Mouse (Mus musculus) urinary bladder, postnatal 0 days (tissue): ENCODE data around the gene Gnptg. TPM values are rescaled to one million over a fixed set of nuclear protein-coding genes. Genes with fewer than 3 reads are reported as not detected.

Source experiments
- microRNA-seq: library from miRNA; unstranded; fragments of <30 nt; microRNA quantifications from one replicate; pipeline ENCODE4, GENCODE M21; 2016
- polyA plus RNA-seq: library from polyadenylated mRNA; unstranded; fragments of >200 nt; fragmentation: Nextera tagmentation; extraction: Ambion mirVana; gene quantifications from 2 replicates; pipeline ENCODE4 v1.2.1, GENCODE M21; 2015

Gnptg gene
- polyA plus RNA-seq: 24.6 and 31.8 TPM in 2 replicates

DNA sequence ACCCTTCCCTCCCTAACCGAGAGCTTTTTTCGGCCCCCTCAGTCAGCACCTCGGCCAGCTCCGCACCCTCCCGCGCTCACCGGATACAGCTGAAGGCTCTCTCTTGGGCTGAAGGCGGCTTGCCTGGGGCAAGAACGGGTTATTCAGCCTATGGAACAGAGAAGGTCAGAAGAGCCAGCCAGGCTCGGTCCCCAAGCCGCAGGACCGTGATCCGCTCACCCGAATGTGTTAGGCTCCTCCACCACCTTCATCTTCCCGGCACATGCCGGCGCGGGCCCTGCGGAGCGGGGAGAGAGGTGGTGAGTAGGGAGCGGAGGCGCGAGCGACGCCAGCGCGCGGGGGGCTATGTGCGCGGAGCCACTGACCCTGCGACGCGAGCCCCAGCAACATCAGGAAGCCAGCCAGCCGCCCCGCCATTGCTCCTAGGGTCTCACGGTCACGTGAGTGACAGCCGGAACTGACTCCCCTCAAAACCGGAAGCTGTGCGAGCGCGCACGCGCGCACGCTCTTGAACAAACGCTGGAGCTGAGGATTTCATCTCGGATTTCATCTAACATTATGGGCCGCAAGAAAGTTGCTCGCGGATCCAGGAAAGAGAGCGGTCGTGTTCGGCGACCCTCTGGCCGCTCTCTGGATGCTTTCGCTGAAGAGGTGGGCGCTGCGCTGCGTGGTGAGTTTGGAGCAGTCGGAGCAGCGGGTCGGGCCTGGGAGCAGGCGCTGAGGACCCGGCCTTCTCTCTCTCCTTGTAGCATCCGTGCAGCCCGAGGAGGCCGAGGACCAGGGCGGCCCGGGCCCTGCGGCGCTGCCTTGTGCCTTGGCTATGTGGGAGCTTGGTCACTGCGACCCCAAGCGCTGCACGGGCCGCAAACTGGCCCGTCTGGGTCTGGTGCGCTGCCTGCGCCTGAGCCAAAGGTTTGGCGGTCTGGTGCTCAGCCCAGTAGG lies at the start of gene Gnptg, which contains the start of gene Tsr3:
Gene Gnptg (minus strand): TSS at position 430 of the 942 bp plus-strand sequence.
Gene Tsr3 (plus strand): TSS at position 476 of the 942 bp plus-strand sequence.

DNA sequence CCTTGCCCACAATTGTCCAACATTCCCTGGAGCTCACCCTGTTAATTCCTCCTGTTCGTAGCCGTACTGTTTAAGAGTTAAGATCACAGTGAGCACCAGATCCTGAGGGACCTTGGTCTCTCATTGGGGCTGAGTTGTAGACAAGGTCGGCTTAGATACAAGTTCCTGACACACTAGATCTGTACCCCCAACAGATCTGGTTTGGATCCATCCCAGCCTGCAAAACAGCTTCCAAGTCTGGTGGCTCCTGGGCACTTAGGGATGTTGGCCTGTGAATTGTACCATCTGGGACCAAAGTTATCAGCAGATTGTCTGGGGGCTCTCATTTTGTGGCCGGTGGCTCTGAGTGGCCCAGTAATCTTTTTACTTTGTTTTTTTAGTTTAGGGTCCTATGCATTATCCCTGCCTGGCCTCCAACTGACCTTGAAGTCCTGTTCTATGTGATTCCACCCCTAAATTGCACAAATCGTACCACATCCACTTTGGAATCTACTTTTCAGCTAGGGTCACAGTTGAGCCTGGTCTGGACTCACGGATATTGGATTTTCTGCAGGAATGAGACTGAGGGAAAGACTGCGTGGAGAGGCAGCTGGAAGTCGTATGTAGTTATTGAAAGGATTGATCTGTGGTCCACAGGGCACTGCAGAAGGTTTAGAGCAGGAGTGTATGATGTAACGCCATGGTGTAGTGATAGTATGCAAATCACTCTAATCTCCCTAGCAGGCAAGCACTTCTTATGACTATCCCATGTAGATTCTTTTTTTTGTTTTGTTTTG lies 34.8 kb upstream of the Gnptg start, which contains the start of gene Ube2i:
Gene Ube2i (minus strand): TSS at position 52 of the 776 bp plus-strand sequence.

DNA sequence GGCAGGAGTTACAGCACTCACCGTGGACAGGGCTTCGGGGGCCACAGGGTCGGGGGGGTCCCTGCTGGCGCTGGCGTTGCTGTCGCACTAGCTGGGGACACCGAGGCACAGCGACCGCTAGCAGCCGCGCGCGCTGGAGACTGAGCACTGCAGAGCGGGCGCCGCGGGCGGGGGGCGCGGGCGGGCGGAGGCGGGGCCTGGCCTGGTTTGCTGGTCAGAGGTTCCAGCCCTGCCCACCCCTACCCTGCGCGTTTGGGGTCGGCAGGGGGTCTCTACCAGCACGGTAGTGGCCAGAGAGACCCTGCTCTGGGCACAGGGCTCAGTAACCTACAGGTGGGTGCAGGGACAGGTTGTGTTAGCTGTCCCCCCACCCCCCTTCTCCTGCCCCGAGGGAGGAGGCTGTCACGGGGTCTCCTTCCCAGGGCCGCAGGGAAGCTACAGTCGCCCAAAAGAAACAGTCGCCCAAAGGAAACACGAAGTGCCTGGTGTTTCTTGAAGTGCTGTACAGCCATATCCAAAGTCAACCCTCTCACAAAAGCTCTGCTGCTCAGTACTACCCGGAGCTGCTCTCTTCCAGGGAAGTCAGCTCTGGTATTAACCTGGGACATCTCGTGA lies 16.3 kb upstream of the Gnptg start, which contains the start of gene Baiap3:
Gene Baiap3 (minus strand): TSS at position 225 of the 615 bp plus-strand sequence.

GRCm38 (mm10) chr17:25188150-25189031 lies 51.5 kb downstream of the Gnptg start, which contains the start of gene Unkl:
TSS of gene Unkl (plus strand) at chr17:25188397.

DNA sequence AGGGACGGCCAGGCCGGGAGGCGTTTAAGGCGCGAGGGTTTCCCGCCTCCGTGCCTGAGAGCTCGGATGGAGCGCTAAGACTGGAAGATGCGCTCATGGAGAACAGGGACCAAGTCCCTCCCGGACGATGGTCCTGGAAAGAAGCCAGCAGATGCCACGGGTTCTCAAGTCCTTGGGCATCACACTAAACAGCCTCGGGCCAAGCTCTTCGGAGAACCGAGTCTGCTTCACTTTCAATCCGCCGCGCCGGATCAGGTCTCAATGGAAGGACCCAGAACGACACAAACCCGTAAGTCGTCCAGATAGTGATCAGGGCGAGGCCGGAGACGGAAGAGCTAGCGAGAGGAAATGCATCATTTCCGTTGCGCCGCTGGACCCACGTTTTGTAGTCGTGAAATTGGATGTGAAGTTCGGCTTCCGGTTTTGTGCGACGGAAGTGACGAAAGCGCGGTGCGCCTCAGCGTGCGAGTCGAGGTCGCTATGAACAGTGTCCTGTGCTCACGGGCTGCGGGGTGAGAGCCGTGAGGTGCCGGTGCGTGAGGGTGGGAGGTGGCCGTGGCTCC lies 55.7 kb downstream of the Gnptg start, which contains the start of gene BC003965:
Gene BC003965 (plus strand): TSS at position 426 of the 563 bp plus-strand sequence.

Small RNAs within 50 kb of the gene (microRNA-seq; reads per million reads assigned to microRNA genes)
- gene Mir3547: not detected

Other genes starting within 250 kb of the Gnptg start
- gene Cramp1l, start 224.3 kb downstream of the Gnptg start, polyA plus RNA-seq: 2.8 and 3.1 TPM in 2 replicates
- gene Ift140, start 224.0 kb downstream of the Gnptg start, polyA plus RNA-seq: 5.4 and 6.0 TPM in 2 replicates
- gene Tmem204, start 156.5 kb downstream of the Gnptg start, polyA plus RNA-seq: 21.2 and 24.3 TPM in 2 replicates
- 17.5 and 20.7 TPM in 2 replicates for gene Telo2, start 124.2 kb downstream of the Gnptg start, polyA plus RNA-seq
- not detected in 2 replicates for gene Ptx4, start 119.4 kb downstream of the Gnptg start, polyA plus RNA-seq
- gene Clcn7, start 106.7 kb downstream of the Gnptg start, polyA plus RNA-seq: 15.0 and 15.7 TPM in 2 replicates
- 0.16 TPM in 1 of 2 replicates, not detected in the other for gene Ccdc154, start 77.7 kb downstream of the Gnptg start, polyA plus RNA-seq
- gene Gm38655, start 64.7 kb downstream of the Gnptg start, polyA plus RNA-seq: not detected in 2 replicates
- 20.4 and 21.7 TPM in 2 replicates for gene BC003965, start 55.6 kb downstream of the Gnptg start, polyA plus RNA-seq
- 3.7 and 3.9 TPM in 2 replicates for gene Unkl, start 51.7 kb downstream of the Gnptg start, polyA plus RNA-seq
- gene Tsr3, start within 50 bp of the Gnptg start, polyA plus RNA-seq: 34.5 and 36.9 TPM in 2 replicates
- gene Baiap3, start 16.2 kb upstream of the Gnptg start, polyA plus RNA-seq: 1.2 and 2.0 TPM in 2 replicates
- gene Ube2i, start 34.5 kb upstream of the Gnptg start, polyA plus RNA-seq: 275 and 315 TPM in 2 replicates
- gene Prss34, start 58.3 kb upstream of the Gnptg start, polyA plus RNA-seq: 0.82 and 1.6 TPM in 2 replicates
- not detected in 2 replicates for gene Prss28, start 68.5 kb upstream of the Gnptg start, polyA plus RNA-seq
- gene Prss29, start 78.5 kb upstream of the Gnptg start, polyA plus RNA-seq: not detected in 2 replicates
- 2.4 and 10.9 TPM in 2 replicates for gene Tpsab1, start 105.4 kb upstream of the Gnptg start, polyA plus RNA-seq
- 43.4 and 152 TPM in 2 replicates for gene Tpsb2, start 126.2 kb upstream of the Gnptg start, polyA plus RNA-seq
- gene Tpsg1, start 129.1 kb upstream of the Gnptg start, polyA plus RNA-seq: 0.82 and 1.7 TPM in 2 replicates
- 5.6 and 7.4 TPM in 2 replicates for gene Cacna1h, start 193.7 kb upstream of the Gnptg start, polyA plus RNA-seq
- gene Tekt4, start 214.5 kb upstream of the Gnptg start, polyA plus RNA-seq: not detected in 2 replicates